Mouse (Mus musculus): Measurements from ENCODE around the gene Htr6.

GRCm38 (mm10) chr4:139018388-139018787 lies 57.0 kb downstream of the Htr6 start:
- TF ChIP-seq CTCF (IDR thresholded peaks at IDR 0.05; ENCODE audit: borderline replicate concordance, insufficient read depth, low read length): no peak
- no peak for TF ChIP-seq POLR2A (IDR thresholded peaks at IDR 0.05; ENCODE audit: low read depth, low read length)

Measured in embryonic fibroblast, embryonic 13.5 days (primary cell).